Mouse (Mus musculus) limb, embryonic 13.5 days (tissue): Measurements from ENCODE around the gene H6pd. TPM values are rescaled to one million over a fixed set of nuclear protein-coding genes. Genes with fewer than 3 reads are reported as not detected.

Source experiments
- ATAC-seq: fragments of 200-750 bp; cut with Nextera tagmentation; 2 replicates; pipeline ENCODE4 v1.8.0; 2017; ENCODE audit warnings: low read depth, moderate number of reproducible peaks, moderate TSS enrichment; ENCODE audit not compliant: low FRiP score
- H3K27ac ChIP-seq: fragments of 300-500 bp; sonication (generic); 2 replicates; pipeline ENCODE4 v1.5.1; 2015; ENCODE audit warnings: inconsistent platforms, mild to moderate bottlenecking, moderate library complexity
- H3K27me3 ChIP-seq: fragments of 300-500 bp; sonication (generic); 2 replicates; pipeline ENCODE4 v1.6.1; 2015; ENCODE audit warnings: mild to moderate bottlenecking, inconsistent platforms
- H3K36me3 ChIP-seq: fragments of 300-500 bp; sonication (generic); 2 replicates; pipeline ENCODE4 v1.6.1; 2015; ENCODE audit warnings: inconsistent platforms, mild to moderate bottlenecking, moderate library complexity
- H3K4me1 ChIP-seq: fragments of 300-500 bp; sonication (generic); 2 replicates; pipeline ENCODE4 v1.6.1; 2015; ENCODE audit warnings: inconsistent platforms
- H3K4me2 ChIP-seq: fragments of 300-500 bp; sonication (generic); replicated peaks from 2 replicates; pipeline ENCODE4 v1.6.1; 2015; ENCODE audit warnings: inconsistent platforms, mild to moderate bottlenecking, moderate library complexity
- H3K4me3 ChIP-seq: fragments of 300-500 bp; sonication (generic); 2 replicates; pipeline ENCODE4 v1.5.1; 2015; ENCODE audit warnings: moderate library complexity, mild to moderate bottlenecking, inconsistent platforms
- H3K9ac ChIP-seq: fragments of 300-500 bp; sonication (generic); 2 replicates; pipeline ENCODE4 v1.6.1; 2015; ENCODE audit warnings: mild to moderate bottlenecking, inconsistent platforms
- H3K9me3 ChIP-seq: fragments of 300-500 bp; sonication (generic); 2 replicates; pipeline ENCODE4 v1.6.1; 2016; ENCODE audit warnings: inconsistent platforms
- WGBS: fragments of 180-500 bp; shearing (Covaris S2); methylation state at CpG from one replicate; pipeline ENCODE4 v1.1.7; 2015; 5-methylcytosine and 5-hydroxymethylcytosine counted together
- polyA plus RNA-seq: library from polyadenylated mRNA; unstranded; fragments of >200 nt; fragmentation: Nextera tagmentation; extraction: Ambion mirVana; gene quantifications from 2 replicates; pipeline ENCODE4 v1.2.1, GENCODE M21; 2015

H6pd gene
- polyA plus RNA-seq, 1 experiment from 2014 or later: 11.1 TPM

DNA sequence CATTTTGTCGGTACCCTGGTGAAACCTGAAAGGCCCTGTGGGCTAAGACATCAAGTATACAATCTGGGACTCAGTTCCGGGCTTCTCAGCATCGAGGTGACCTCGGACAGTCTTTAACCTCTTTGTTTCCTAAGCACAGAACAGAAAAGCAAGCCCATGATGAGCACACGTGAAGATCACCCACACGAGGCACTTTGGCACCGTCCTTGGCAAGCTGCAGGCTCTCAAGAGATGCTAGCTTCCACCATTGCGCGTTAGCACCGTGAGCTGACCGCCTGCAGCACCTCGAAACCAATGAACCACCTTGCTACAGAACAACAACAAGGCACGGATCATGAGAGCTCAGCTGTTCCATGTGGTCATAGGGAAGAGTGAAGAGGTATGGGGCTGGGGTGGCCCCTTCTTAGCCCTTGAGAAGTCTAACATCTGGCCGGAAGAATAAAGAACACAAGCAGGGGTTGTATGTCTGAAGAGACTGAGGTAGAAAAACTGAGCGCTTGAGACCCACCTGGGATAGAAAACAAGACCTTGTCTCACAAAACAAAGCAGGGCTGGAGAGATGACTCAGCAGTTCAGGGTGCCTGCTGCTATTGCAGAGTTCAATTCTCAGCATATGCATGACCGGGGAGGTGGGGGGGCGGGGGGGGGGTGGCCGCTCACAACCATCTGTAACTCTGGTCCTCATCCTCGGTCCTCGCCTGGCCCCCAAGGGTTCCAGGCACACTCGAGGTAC, 2.5 kb downstream of the H6pd start:
- H3K9me3 ChIP-seq: no peaks in the 10 kb centered on the region
- peaks cover 39% of the 10 kb centered on the region for H3K4me1 ChIP-seq
- no peak overlapping the region for H3K4me3 ChIP-seq
- WGBS: 83% methylated on average over 21 of the region's 21 CpGs
- no peak overlapping the region for H3K4me2 ChIP-seq
- H3K9ac ChIP-seq: no peak overlapping the region
- no peaks in the 10 kb centered on the region for H3K27me3 ChIP-seq
- no peak for ATAC-seq
- H3K36me3 ChIP-seq: no peaks in the 10 kb centered on the region
- H3K27ac ChIP-seq: no peak overlapping the region

- no peak overlapping the region for H3K9ac ChIP-seq
- no peak for ATAC-seq
- H3K9me3 ChIP-seq: no peaks in the 10 kb centered on the region
- WGBS: 91% methylated on average over 10 of the region's 10 CpGs
- H3K27ac ChIP-seq: no peak overlapping the region
- H3K4me3 ChIP-seq: no peak overlapping the region
- no peaks in the 10 kb centered on the region for H3K36me3 ChIP-seq
- H3K27me3 ChIP-seq: no peaks in the 10 kb centered on the region
- no peak overlapping the region for H3K4me2 ChIP-seq
- peaks cover 50% of the 10 kb centered on the region for H3K4me1 ChIP-seq
These were observed 3.6 kb downstream of the H6pd start for GRCm38 (mm10) chr4:150005231-150005630.

DNA sequence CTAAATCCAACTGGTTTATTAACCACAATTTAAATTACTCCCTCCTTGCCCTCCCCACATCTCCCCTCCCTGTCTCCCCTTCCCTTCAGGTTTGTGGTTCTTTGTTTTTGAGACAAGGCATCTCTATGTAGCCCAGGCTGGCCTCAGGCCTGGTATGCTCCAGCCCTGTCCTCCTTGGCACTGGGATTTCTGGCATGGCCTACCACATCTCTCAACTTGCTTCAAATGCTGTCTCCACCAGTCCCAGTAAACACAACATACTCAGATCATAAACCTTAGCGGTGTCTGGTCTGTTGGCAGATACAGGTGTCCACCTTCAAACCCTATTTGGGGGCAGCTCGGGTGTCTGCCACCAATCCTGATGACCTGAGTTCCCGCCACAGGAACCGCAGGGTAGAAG, 5.2 kb downstream of the H6pd start:
- Histone ChIP-seq H3K4me3 (no peak overlapping the region), H3K27me3 (no peaks in the 10 kb centered on the region), H3K9me3 (no peaks in the 10 kb centered on the region), H3K36me3 (no peaks in the 10 kb centered on the region), H3K9ac (no peak overlapping the region), H3K4me2 (no peak overlapping the region), H3K27ac (no peak overlapping the region), H3K4me1 (peaks cover 52% of the 10 kb centered on the region)
- ATAC-seq: no peak
- 71% methylated on average over 4 of the region's 4 CpGs for WGBS

DNA sequence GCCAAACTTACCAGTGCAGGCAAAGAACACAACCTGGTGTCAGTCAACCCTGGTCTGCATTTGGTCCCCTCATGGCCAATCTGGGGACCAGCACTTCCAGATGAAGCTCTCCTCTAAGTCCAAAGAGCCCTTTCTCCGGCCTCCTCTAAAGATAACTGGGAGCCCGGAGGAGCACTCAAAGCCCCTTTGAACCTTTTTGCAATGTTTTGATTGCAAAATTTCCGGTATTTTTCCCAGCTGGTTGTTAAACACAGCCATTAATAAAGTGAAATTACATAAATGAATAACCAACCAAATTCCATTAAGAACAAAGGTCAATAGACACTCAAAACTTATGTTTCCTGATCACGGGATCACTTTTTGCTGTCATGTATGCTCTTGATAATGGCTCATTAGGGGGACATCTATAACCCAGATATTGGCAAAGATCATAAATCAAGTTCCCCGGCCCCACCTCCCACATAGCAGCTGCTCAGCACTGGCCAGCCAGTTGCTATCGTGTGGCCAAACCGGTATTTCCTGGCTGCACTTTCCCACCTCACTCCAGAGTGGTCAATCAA, 5.7 kb downstream of the H6pd start:
- no peaks in the 10 kb centered on the region for H3K27me3 ChIP-seq
- no peaks in the 10 kb centered on the region for H3K9me3 ChIP-seq
- no peak overlapping the region for H3K4me2 ChIP-seq
- no peak overlapping the region for H3K4me3 ChIP-seq
- no peak overlapping the region for H3K27ac ChIP-seq
- H3K36me3 ChIP-seq: no peaks in the 10 kb centered on the region
- WGBS: 50% methylated on average over 7 of the region's 7 CpGs
- no peak for ATAC-seq
- H3K9ac ChIP-seq: no peak overlapping the region
- H3K4me1 ChIP-seq: peaks cover 54% of the 10 kb centered on the region

GRCm38 (mm10) chr4:150002021-150002528, 6.7 kb downstream of the H6pd start:
- no peak overlapping the region for H3K27ac ChIP-seq
- ATAC-seq: no peak
- H3K4me1 ChIP-seq: peaks cover 48% of the 10 kb centered on the region
- H3K9me3 ChIP-seq: no peaks in the 10 kb centered on the region
- no peak overlapping the region for H3K4me2 ChIP-seq
- H3K9ac ChIP-seq: no peak overlapping the region
- no peak overlapping the region for H3K4me3 ChIP-seq
- 75% methylated on average over 12 of the region's 12 CpGs for WGBS
- no peaks in the 10 kb centered on the region for H3K36me3 ChIP-seq
- no peaks in the 10 kb centered on the region for H3K27me3 ChIP-seq

DNA sequence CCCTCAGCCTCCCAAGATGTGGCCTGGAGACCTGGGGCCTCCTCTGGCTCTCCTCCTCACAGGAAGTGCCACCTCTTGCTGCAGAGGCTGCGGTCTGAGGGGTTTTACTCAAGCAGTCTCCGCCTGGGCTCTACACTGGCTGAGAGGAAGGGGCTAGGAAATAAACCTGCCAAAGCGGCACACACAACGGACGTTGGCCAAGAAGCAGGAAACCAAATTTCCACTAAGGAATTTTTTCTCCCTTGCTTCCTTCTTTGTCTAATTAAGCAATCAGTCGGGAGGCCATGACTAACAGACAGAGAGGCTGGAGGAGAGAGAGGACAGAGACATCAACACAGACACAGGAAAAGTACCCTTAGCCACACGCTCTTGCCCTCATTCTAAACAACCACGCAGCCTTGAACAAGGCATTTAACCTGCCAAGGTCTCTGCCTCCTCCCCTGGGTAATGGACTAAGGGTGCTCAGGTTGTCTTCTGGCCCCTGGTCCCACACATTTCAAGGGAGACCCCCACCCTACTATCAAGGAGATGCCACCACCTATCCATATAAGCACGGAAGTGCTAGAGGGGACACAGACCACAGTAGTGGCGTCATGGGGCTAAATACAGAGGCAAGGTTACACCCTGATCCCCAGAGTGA, 7.5 kb downstream of the H6pd start:
- H3K4me3 ChIP-seq: no peak overlapping the region
- no peak overlapping the region for H3K9ac ChIP-seq
- H3K9me3 ChIP-seq: no peaks in the 10 kb centered on the region
- H3K4me1 ChIP-seq: peaks cover 45% of the 10 kb centered on the region
- peak overlapping the region; percentile 17; the same call in 1 of the 2 replicates for H3K27ac ChIP-seq
- 51% methylated on average over 10 of the region's 10 CpGs for WGBS
- H3K36me3 ChIP-seq: no peaks in the 10 kb centered on the region
- no peaks in the 10 kb centered on the region for H3K27me3 ChIP-seq
- ATAC-seq: no peak
- H3K4me2 ChIP-seq: 0 out of 2 replicates have a peak overlapping the region, but pooled peaks have one; percentile 1

- no peak for ATAC-seq
- H3K27ac ChIP-seq: no peak overlapping the region
- WGBS: 92% methylated on average over 15 of the region's 15 CpGs
These were observed 8.8 kb downstream of the H6pd start for GRCm38 (mm10) chr4:149999931-150000555.

GRCm38 (mm10) chr4:149999510-149999900, 9.3 kb downstream of the H6pd start:
- Histone ChIP-seq H3K27ac (no peak overlapping the region), H3K4me1 (peaks cover 45% of the 10 kb centered on the region), H3K9me3 (no peaks in the 10 kb centered on the region), H3K4me3 (no peak overlapping the region), H3K9ac (no peak overlapping the region; the same call in 1 of the 2 replicates), H3K36me3 (no peaks in the 10 kb centered on the region; the same call in 1 of the 2 replicates), H3K27me3 (no peaks in the 10 kb centered on the region), H3K4me2 (no peak overlapping the region)
- no peak for ATAC-seq
- WGBS: 86% methylated on average over 9 of the region's 9 CpGs

More at GRCm38 (mm10) chr4:149999931-150000555, 8.8 kb downstream of the H6pd start:
- Histone ChIP-seq H3K27me3 (no peaks in the 10 kb centered on the region), H3K9ac (no peak overlapping the region; the same call in 1 of the 2 replicates), H3K4me3 (no peak overlapping the region), H3K36me3 (no peaks in the 10 kb centered on the region; the same call in 1 of the 2 replicates), H3K9me3 (no peaks in the 10 kb centered on the region), H3K4me2 (no peak overlapping the region), H3K4me1 (peaks cover 45% of the 10 kb centered on the region)

DNA sequence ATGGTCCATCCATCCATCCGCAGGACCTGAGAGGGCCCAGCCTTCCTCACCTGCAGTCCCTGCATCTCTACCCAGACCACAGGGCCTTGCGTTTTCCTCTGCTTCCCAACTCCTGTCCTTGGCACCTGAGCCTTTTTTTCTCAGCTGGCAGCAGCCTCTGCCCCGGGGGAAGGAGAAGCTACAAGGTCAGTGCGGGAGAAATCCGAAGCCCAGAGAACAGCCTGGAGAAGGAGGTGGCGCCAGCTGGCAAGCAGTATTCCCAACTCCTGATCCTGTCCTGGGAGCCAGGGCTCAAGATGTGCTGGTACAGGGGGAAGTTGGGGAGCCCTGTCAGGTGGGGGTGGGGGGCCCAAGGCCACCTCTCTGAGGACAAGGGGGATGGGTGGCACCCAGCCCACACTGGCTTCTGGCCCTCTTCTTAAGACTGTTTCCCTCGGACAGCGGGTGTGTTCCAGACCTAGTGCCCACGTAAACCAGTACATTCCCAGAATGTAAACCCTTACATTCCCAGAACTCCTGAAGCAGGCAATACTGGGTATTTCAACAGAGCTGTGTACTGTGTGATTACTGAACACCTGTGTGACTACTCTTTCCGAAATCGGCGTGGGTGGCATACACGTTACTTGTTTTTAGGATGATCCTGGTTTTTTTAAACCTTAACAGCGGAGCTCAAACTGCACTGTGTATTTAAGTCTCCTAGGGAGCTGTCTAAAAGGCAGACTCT, 9.9 kb downstream of the H6pd start:
- H3K4me2 ChIP-seq: no peak overlapping the region
- H3K36me3 ChIP-seq: no peaks in the 10 kb centered on the region; the same call in 1 of the 2 replicates
- WGBS: 85% methylated on average over 14 of the region's 14 CpGs
- H3K4me3 ChIP-seq: no peak overlapping the region
- no peak overlapping the region for H3K27ac ChIP-seq
- peak overlapping the region; percentile 21; the same call in 1 of the 2 replicates for H3K9ac ChIP-seq
- H3K9me3 ChIP-seq: no peaks in the 10 kb centered on the region
- H3K4me1 ChIP-seq: peaks cover 45% of the 10 kb centered on the region
- ATAC-seq: no peak
- no peaks in the 10 kb centered on the region for H3K27me3 ChIP-seq

DNA sequence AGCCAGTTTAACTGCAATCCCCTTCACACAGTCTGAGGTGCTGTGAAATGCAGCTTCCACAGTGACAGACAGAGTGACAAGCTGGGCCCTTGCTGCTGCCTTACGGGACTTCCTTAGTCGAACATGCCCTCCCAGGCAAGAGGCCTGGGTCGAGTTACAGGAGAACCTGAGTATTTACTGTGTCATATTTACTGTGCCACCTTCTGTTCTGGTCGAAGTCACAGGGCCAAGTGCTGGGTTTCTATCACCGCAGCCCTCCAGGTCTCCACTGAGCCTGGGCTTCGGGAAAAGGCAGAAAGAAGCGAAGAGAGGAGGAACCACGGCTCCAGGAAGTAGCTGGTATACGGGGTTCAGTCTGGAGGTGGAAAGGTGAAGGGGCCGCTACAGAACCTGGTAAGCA, 10.8 kb downstream of the H6pd start:
- H3K9ac ChIP-seq: no peak overlapping the region
- WGBS: 55% methylated on average over 10 of the region's 10 CpGs
- no peaks in the 10 kb centered on the region for H3K9me3 ChIP-seq
- H3K27ac ChIP-seq: no peak overlapping the region
- no peak overlapping the region for H3K4me2 ChIP-seq
- ATAC-seq: no peak
- peaks cover 39% of the 10 kb centered on the region for H3K4me1 ChIP-seq
- H3K36me3 ChIP-seq: no peaks in the 10 kb centered on the region; the same call in 1 of the 2 replicates
- H3K4me3 ChIP-seq: no peak overlapping the region
- H3K27me3 ChIP-seq: no peaks in the 10 kb centered on the region

- no peaks in the 10 kb centered on the region; the same call in 1 of the 2 replicates for H3K36me3 ChIP-seq
- no peaks in the 10 kb centered on the region for H3K27me3 ChIP-seq
- H3K9me3 ChIP-seq: no peaks in the 10 kb centered on the region
- no peak overlapping the region for H3K27ac ChIP-seq
- no peak overlapping the region for H3K4me2 ChIP-seq
- no peak for ATAC-seq
- H3K4me1 ChIP-seq: peaks cover 30% of the 10 kb centered on the region
- H3K4me3 ChIP-seq: no peak overlapping the region
- 81% methylated on average over 7 of the region's 7 CpGs for WGBS
- H3K9ac ChIP-seq: no peak overlapping the region
These were observed 12.4 kb downstream of the H6pd start for GRCm38 (mm10) chr4:149996440-149996839.
